Mouse (Mus musculus) heart, adult 2 months (tissue): ENCODE results near the gene Pdap1. TPM values are rescaled to one million over a fixed set of nuclear protein-coding genes. Genes with fewer than 3 reads are reported as not detected.
"Not testable (repeated sequence)": the region's sequence is repeated elsewhere in the genome, so short reads cannot be mapped to it uniquely, and the experiment has no call there.

ENCODE experiments used
- DNase-seq, 2 experiments: peaks; one replicate each; pipeline ENCODE4 v3.0.0; 2021
- H3K27ac ChIP-seq: fragments of 200-600 bp; 2 replicates; pipeline ENCODE4 v1.8.1; 2022
- H3K27me3 ChIP-seq: fragments of 200-500 bp; 2 replicates; pipeline ENCODE4 v1.6.1; 2012; ENCODE audit warnings: mild to moderate bottlenecking, low read length, inconsistent platforms, mixed read lengths; ENCODE audit not compliant: control insufficient read depth, insufficient read depth
- H3K36me3 ChIP-seq: fragments of 200-500 bp; 2 replicates; pipeline ENCODE4 v1.6.1; 2012; ENCODE audit warnings: low read length, inconsistent platforms; ENCODE audit not compliant: control insufficient read depth, insufficient read depth
- H3K4me1 ChIP-seq: fragments of 200-500 bp; 2 replicates; pipeline ENCODE4 v1.6.1; 2011; ENCODE audit warnings: low read length; ENCODE audit not compliant: control insufficient read depth, insufficient read depth
- H3K4me3 ChIP-seq: fragments of 200-600 bp; 2 replicates; pipeline ENCODE4 v1.8.1; 2022
- H3K79me2 ChIP-seq: fragments of 200-500 bp; replicated peaks from 2 replicates; pipeline ENCODE4 v1.6.1; 2012; ENCODE audit warnings: mild to moderate bottlenecking, inconsistent platforms, low read length, moderate library complexity, mixed read lengths; ENCODE audit not compliant: control insufficient read depth, insufficient read depth
- H3K9ac ChIP-seq: fragments of 200-500 bp; 2 replicates; pipeline ENCODE4 v1.6.1; 2012; ENCODE audit warnings: low read depth, mild to moderate bottlenecking, control low read depth, inconsistent platforms, low read length, mixed read lengths
- CTCF ChIP-seq: fragments of 200-600 bp; IDR thresholded peaks from 2 replicates; pipeline ENCODE4 v1.8.1; 2022; ENCODE audit warnings: antibody characterized with exemption, mild to moderate bottlenecking, moderate library complexity
- EP300 ChIP-seq: fragments of 200-500 bp; IDR thresholded peaks from 2 replicates; pipeline ENCODE4 v1.6.1; 2011; ENCODE audit warnings: low read depth, low read length, control low read depth; ENCODE audit not compliant: insufficient read depth
- POLR2A ChIP-seq: fragments of 200-500 bp; IDR thresholded peaks from 2 replicates; pipeline ENCODE4 v1.6.1; 2011; ENCODE audit warnings: mild to moderate bottlenecking, low read depth, low read length, control low read depth; ENCODE audit not compliant: insufficient read depth
- WGBS: fragments of 180-500 bp; shearing (Covaris S2); methylation state at CpG from one replicate; pipeline ENCODE4 v1.1.7; 2018; 5-methylcytosine and 5-hydroxymethylcytosine counted together
- intact Hi-C: fragments of 180-260 bp; cut with DNase I; formaldehyde crosslinking; loops from one replicate; pipeline ENCODE4 v1.15.1; 2025
- polyA plus RNA-seq: library from polyadenylated mRNA; depleted of rRNA; stranded (reverse); fragments of >200 nt; gene quantifications from 2 replicates; pipeline ENCODE4 v1.2.3, GENCODE M21; 2012; rRNA removed
- total RNA-seq, 2 experiments: library from RNA; stranded (reverse); gene quantifications; 2 replicates each; pipeline ENCODE4 v1.2.3; 2021

The Pdap1 gene
- total and polyA plus RNA-seq, 3 experiments: 16.1 to 38.5 (median 37.8) TPM

- H3K27ac ChIP-seq: no peak overlapping the region
- no peak for TF ChIP-seq EP300
- peak; percentile 27; the same call in 1 of the 2 replicates for TF ChIP-seq CTCF
- H3K4me3 ChIP-seq: no peak overlapping the region
- H3K79me2 ChIP-seq: peaks cover 12% of the 10 kb centered on the region
- no peak for DNase-seq
- H3K36me3 ChIP-seq: peaks cover 6% of the 10 kb centered on the region; the same call in 1 of the 2 replicates
- intact Hi-C loops: no loop called here
- no peaks in the 10 kb centered on the region for H3K27me3 ChIP-seq
- no peak overlapping the region for H3K9ac ChIP-seq
- H3K4me1 ChIP-seq: no peaks in the 10 kb centered on the region
- WGBS: 100% methylated on average over 2 of the region's 2 CpGs
Observed at GRCm38 (mm10) chr5:145088186-145088585, 51.9 kb downstream of the Pdap1 start.

- DNase-seq: no peak
- TF ChIP-seq CTCF (no peak), POLR2A (no peak), EP300 (no peak)
- Histone ChIP-seq H3K9ac (no peak overlapping the region; the same call in 1 of the 2 replicates), H3K79me2 (peaks cover 10% of the 10 kb centered on the region), H3K4me3 (peak overlapping the region; percentile 91), H3K27me3 (no peaks in the 10 kb centered on the region), H3K4me1 (no peaks in the 10 kb centered on the region), H3K27ac (no peak overlapping the region), H3K36me3 (peaks cover 4% of the 10 kb centered on the region; the same call in 1 of the 2 replicates)
- intact Hi-C loops: loop anchor here (2.0 kb wide), 2 partner anchors 32 to 54 kb away; no protein-coding TSS in a partner anchor
- 36% methylated on average over 2 of the region's 2 CpGs for WGBS
Observed at GRCm38 (mm10) chr5:145084822-145085221, 55.2 kb downstream of the Pdap1 start.

- H3K79me2 ChIP-seq: peaks cover 10% of the 10 kb centered on the region
- H3K27me3 ChIP-seq: no peaks in the 10 kb centered on the region
- no peak for TF ChIP-seq EP300
- peak; percentile 87 for TF ChIP-seq POLR2A
- no peaks in the 10 kb centered on the region for H3K4me1 ChIP-seq
- peak within 1 kb of the TSS; percentile 88 for H3K27ac ChIP-seq
- peaks cover 4% of the 10 kb centered on the region; the same call in 1 of the 2 replicates for H3K36me3 ChIP-seq
- DNase-seq: peak; percentile 94 to 95
- intact Hi-C loops: loop anchor here (2.0 kb wide), 2 partner anchors 33 to 55 kb away; no protein-coding TSS in a partner anchor
- peak within 1 kb of the TSS; percentile 91 for H3K4me3 ChIP-seq
- 2% methylated on average over 54 of the region's 54 CpGs for WGBS
- H3K9ac ChIP-seq: peak within 1 kb of the TSS; percentile 90
Observed at GRCm38 (mm10) chr5:145083632-145084451, 56.2 kb downstream of the Pdap1 start, which contains the start of the genes Arpc1a and Kpna7. Gene Arpc1a, plus strand, starts transcription at chr5:145083830. Gene Kpna7, minus strand, starts transcription at chr5:145084030.

GRCm38 (mm10) chr5:145083201-145083600 is 56.8 kb downstream of the Pdap1 start:
- intact Hi-C loops, H3K36me3 ChIP-seq, DNase-seq, H3K79me2 ChIP-seq, H3K4me1 ChIP-seq, H3K27me3 ChIP-seq: not testable (repeated sequence)
- Histone ChIP-seq H3K4me3 (peak overlapping the region; percentile 91), H3K27ac (peak overlapping the region; percentile 88), H3K9ac (peak overlapping the region; percentile 52)
- WGBS: 43% methylated on average over 6 of the region's 6 CpGs

GRCm38 (mm10) chr5:145081866-145082613 is 58.0 kb downstream of the Pdap1 start:
- Histone ChIP-seq H3K27me3 (no peaks in the 10 kb centered on the region), H3K79me2 (peaks cover 8% of the 10 kb centered on the region), H3K36me3 (peaks cover 4% of the 10 kb centered on the region; the same call in 1 of the 2 replicates), H3K9ac (no peak overlapping the region), H3K4me1 (no peaks in the 10 kb centered on the region), H3K27ac (no peak overlapping the region), H3K4me3 (no peak overlapping the region)
- intact Hi-C loops: no loop called here
- no peak for TF ChIP-seq POLR2A
- TF ChIP-seq CTCF: no peak
- no peak for TF ChIP-seq EP300
- DNase-seq: no peak
- 81% methylated on average over 10 of the region's 10 CpGs for WGBS

Other genes starting within 250 kb of the Pdap1 start
- gene Smurf1, start 174.4 kb downstream of the Pdap1 start, total RNA-seq: 10 to 100 TPM; 26.6 to 27.0 TPM
- 23.1 and 26.2 TPM in 2 replicates for gene Smurf1, start 174.4 kb downstream of the Pdap1 start, polyA plus RNA-seq
- gene Gm4871, start 107.5 kb downstream of the Pdap1 start, total RNA-seq: not detected
- not detected in 2 replicates for gene Gm4871, start 107.5 kb downstream of the Pdap1 start, polyA plus RNA-seq
- not detected for gene 1700018F24Rik, start 97.2 kb downstream of the Pdap1 start, total RNA-seq
- gene 1700018F24Rik, start 97.2 kb downstream of the Pdap1 start, polyA plus RNA-seq: not detected in 2 replicates
- gene Arpc1a, start 56.4 kb downstream of the Pdap1 start, total RNA-seq: 10 to 100 TPM; 60.4 to 64.4 TPM
- 67.8 and 79.9 TPM in 2 replicates for gene Arpc1a, start 56.4 kb downstream of the Pdap1 start, polyA plus RNA-seq
- not detected for gene Kpna7, start 56.2 kb downstream of the Pdap1 start, total RNA-seq
- gene Kpna7, start 56.2 kb downstream of the Pdap1 start, polyA plus RNA-seq: not detected in 2 replicates
- gene Arpc1b, start 26.0 kb downstream of the Pdap1 start, total RNA-seq: 10 to 100 TPM; 60.8 to 75.0 TPM
- 133 and 137 TPM in 2 replicates for gene Arpc1b, start 26.0 kb downstream of the Pdap1 start, polyA plus RNA-seq
- gene Bud31, start 124 bp upstream of the Pdap1 start, total RNA-seq: 10 to 100 TPM; 56.5 to 66.5 TPM
- gene Bud31, start 124 bp upstream of the Pdap1 start, polyA plus RNA-seq: 36.6 and 48.0 TPM in 2 replicates
- 10 to 100 TPM; 24.0 to 27.0 TPM for gene Ptcd1, start 26.9 kb upstream of the Pdap1 start, total RNA-seq
- gene Ptcd1, start 26.9 kb upstream of the Pdap1 start, polyA plus RNA-seq: 13.2 and 16.8 TPM in 2 replicates
- 10 to 100 TPM; 10.4 to 12.1 TPM for gene Cpsf4, start 27.0 kb upstream of the Pdap1 start, total RNA-seq
- 11.0 and 12.5 TPM in 2 replicates for gene Cpsf4, start 27.0 kb upstream of the Pdap1 start, polyA plus RNA-seq
- 1,000 to 10,000 TPM in 1 of 2 experiments, 100 to 1,000 TPM in 1; 962 to 1,137 TPM for gene Atp5j2, start 51.8 kb upstream of the Pdap1 start, total RNA-seq
- gene Atp5j2, start 51.8 kb upstream of the Pdap1 start, polyA plus RNA-seq: 733 and 858 TPM in 2 replicates
- 1 to 10 TPM; 6.3 to 6.9 TPM for gene Zkscan14, start 61.6 kb upstream of the Pdap1 start, total RNA-seq
- gene Zkscan14, start 61.6 kb upstream of the Pdap1 start, polyA plus RNA-seq: 2.5 and 3.3 TPM in 2 replicates
- gene Zkscan5, start 64.3 kb upstream of the Pdap1 start, total RNA-seq: 10 to 100 TPM in 1 of 2 experiments, 1 to 10 TPM in 1; 9.7 to 10.6 TPM
- 3.9 and 6.4 TPM in 2 replicates for gene Zkscan5, start 64.3 kb upstream of the Pdap1 start, polyA plus RNA-seq
- gene Zfp655, start 91.5 kb upstream of the Pdap1 start, total RNA-seq: 10 to 100 TPM; 25.2 to 30.7 TPM
- gene Zfp655, start 91.5 kb upstream of the Pdap1 start, polyA plus RNA-seq: 24.0 and 40.8 TPM in 2 replicates
- gene Zscan25, start 140.3 kb upstream of the Pdap1 start, total RNA-seq: 1 to 10 TPM; 7.6 to 8.9 TPM
- 6.9 and 9.0 TPM in 2 replicates for gene Zscan25, start 140.3 kb upstream of the Pdap1 start, polyA plus RNA-seq
- not detected for gene Cyp3a57, start 205.0 kb upstream of the Pdap1 start, total RNA-seq
- gene Cyp3a57, start 205.0 kb upstream of the Pdap1 start, polyA plus RNA-seq: not detected in 2 replicates